Mouse (Mus musculus) right cerebral cortex, postnatal 36 days (tissue): Measurements from ENCODE around the gene Rarg.
A peak's percentile ranks its signal among the peaks of the same experiment; 100 is the strongest.

ENCODE experiments used
- DNase-seq, 2 experiments: peaks; one replicate each; pipeline ENCODE4 v3.0.0; 2022; ENCODE audit warnings: low spot score in 2 of 2, mixed read lengths in 1 of 2

Gene Rarg

GRCm38 (mm10) chr15:102257202-102258075, at the start of gene Rarg:
Gene Rarg, minus strand, starts transcription at chr15:102257517.
- no peak for DNase-seq

DNA sequence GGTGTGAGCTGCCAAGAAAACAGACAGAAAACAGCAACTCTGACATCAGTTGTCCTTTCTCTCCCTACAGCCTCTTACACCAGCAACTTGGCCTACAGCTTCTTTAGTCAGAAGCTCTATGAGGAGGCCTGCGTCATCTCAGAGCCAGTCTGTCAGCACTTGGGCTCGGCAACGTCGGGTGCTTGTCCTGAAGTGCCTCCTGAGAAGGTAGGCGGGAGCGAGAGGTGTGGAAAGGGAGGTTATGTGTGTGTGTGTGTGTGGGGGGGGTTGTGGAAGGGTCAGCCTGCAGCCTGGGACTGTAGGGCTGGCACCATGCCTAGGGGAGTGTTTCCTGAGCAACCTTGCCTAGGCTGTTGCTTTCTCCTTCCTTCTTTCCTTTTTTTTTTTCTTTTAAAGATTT, 45.2 kb upstream of the Rarg start:
- no peak for DNase-seq

- DNase-seq, result no peak
Observed at GRCm38 (mm10) chr15:102296368-102297006, 39.2 kb upstream of the Rarg start.

GRCm38 (mm10) chr15:102295633-102296367, 38.5 kb upstream of the Rarg start, which contains the start of gene Espl1:
Gene Espl1, plus strand, starts transcription at chr15:102296266.
- DNase-seq, result peak; percentile 89 to 91

DNA sequence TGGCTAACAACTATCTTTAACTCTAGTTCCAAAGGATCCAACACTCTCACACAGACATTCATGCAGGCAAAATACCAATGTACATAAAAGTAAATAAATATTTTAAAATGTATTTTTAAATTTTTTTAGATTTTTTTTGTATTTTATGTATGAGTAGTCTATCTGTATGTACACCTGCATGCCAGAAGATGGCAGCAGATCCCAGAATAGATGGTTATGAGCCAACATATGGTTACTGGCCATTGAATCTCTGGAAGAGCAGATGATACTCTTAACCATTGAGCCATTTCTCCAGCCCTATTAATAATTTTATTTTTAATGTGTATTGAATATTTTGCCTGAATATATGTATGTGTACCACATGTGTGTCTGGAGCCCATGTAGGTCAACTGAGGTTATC, 30.1 kb upstream of the Rarg start:
- no peak for DNase-seq

GRCm38 (mm10) chr15:102283648-102284047, 26.3 kb upstream of the Rarg start:
- DNase-seq, result no peak

DNA sequence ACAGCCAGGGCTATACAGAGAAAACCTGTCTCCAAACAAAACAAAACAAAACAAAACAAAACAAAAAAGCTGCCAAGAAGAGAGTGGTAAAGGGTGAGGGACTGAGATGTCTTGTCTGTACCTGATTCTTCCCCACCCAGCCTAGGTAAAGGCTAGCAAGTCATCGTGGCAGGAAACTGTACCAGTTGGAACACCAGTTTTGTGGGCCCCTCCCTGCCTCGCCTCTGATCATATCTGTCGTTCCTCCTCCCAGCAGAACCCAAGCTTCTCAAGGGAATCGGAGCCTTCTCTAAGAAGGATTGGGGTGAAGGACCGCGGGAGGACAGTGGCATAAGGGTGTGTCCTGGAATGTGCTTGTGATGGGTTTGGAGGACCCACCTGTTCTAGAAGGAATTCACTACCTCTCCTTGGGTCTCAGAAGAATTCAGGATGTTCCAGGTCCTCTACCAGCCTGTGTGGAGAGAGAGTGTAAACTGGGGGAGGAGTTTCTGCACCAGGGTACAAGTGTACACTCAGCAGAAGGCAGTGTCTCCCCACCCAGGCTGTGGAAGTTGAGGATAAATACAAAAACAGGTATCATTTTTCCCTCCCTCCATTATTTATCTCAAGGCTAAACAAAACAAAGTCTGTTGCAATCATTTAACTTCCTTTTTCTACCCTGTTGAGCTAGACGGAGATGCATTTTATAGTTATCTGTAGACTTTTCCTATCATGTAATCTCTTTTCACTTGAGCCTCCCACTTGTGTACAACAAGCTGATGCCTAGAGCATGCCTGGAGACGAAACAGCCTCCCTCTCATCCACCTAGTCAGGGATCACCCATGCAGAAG, 25.4 kb upstream of the Rarg start:
- DNase-seq, result no peak

GRCm38 (mm10) chr15:102280623-102281022, 23.3 kb upstream of the Rarg start:
- no peak for DNase-seq

DNA sequence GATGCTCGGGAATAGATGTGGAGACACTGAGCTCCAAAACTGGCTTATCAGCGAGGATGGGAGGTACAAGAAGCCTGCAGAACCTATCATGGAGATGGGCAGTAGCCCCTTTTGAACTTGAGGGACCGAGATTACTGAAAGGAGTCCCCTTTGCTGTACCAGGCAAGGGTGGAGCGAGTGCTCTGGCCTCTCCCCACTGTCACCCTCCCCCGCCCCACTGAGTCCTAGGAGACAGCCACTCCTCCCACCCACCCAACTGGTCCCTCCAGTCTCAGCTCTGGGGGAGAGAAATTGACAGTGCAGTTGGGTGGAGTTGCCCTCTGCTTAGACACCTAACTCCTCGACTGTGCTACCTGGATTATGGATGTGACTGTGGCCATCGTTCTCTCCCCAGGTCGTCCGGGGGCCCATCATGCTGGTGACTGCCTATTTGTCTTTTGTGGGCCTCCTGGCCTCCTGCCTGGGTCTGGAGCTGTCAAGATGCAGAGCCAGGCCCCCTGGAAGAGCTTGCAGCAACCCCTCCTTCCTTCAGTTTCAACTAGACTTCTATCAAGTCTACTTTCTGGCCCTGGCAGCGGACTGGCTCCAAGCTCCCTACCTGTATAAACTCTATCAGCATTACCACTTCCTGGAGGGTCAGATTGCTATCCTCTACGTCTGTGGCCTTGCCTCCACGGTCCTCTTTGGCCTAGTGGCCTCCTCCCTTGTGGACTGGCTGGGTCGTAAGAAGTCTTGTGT, 22.6 kb upstream of the Rarg start:
- no peak for DNase-seq

GRCm38 (mm10) chr15:102279092-102279782, 21.9 kb upstream of the Rarg start, which contains the start of gene Mfsd5:
Gene Mfsd5, plus strand, starts transcription at chr15:102279454.
- DNase-seq, result peak; percentile 73 to 78

DNA sequence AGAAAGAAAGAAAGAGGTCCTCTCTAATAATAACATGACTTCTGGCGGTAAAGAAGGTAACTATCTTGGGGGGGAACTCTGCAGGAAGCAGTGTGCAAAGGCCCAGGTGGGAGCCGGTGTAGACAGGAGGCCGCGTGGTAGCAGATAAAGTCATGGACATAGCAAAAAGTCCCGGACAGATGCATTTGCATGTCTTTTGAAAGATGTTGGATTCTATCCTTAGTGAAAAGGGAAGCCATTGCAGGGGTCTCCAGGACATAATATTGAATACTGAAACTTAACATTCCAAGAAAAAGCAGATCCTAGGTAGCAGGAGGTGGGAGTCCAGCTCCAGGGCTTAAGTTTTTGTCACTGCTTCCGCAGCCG, 21.4 kb upstream of the Rarg start:
- DNase-seq, result no peak

GRCm38 (mm10) chr15:102273982-102274716, 16.8 kb upstream of the Rarg start:
- no peak for DNase-seq

- no peak for DNase-seq
Observed at GRCm38 (mm10) chr15:102271441-102271840, 14.1 kb upstream of the Rarg start.

GRCm38 (mm10) chr15:102270274-102270960, 13.1 kb upstream of the Rarg start, which contains the start of gene Gm9918:
Gene Gm9918, plus strand, starts transcription at chr15:102270563.
- DNase-seq, result no peak

GRCm38 (mm10) chr15:102265548-102265947, 8.2 kb upstream of the Rarg start:
- no peak for DNase-seq

DNA sequence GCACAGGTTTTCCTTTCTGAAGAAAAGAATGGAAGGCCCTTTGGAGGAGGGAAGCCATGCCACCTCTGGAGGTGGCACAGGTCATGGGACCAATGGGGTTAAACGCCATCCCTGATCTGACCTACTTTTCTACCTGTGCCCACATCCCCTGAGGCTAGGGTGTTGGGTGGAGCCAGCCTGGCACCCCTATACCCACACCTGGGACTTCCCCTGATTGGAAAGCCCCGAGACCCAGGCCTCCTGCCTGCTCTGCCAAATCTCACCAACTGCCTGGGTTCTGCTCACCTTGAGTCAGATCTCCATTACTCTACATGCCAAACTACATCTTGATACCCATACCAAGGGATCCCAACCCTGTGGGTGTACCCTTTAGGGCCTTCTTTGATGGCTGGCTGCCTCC, 5.7 kb upstream of the Rarg start:
- DNase-seq, result no peak

- DNase-seq, result peak; percentile 51 to 64
Observed at GRCm38 (mm10) chr15:102262582-102262981, 5.3 kb upstream of the Rarg start.

GRCm38 (mm10) chr15:102258581-102259253, 1.4 kb upstream of the Rarg start:
- DNase-seq, result no peak
